Mouse (Mus musculus) liver, adult 2 months (tissue): ENCODE data around the gene Krt84.

Experiments
- CTCF ChIP-seq: fragments of 200-500 bp; IDR thresholded peaks from 2 replicates; pipeline ENCODE4 v1.5.1; 2011; ENCODE audit warnings: low read depth, low read length, control low read depth
- POLR2A ChIP-seq: fragments of 200-500 bp; IDR thresholded peaks from 2 replicates; pipeline ENCODE4 v1.6.1; 2011; ENCODE audit warnings: low read length, control low read depth; ENCODE audit not compliant: insufficient read depth; ENCODE audit errors: extremely low read depth

- no peak for TF ChIP-seq CTCF
- TF ChIP-seq POLR2A, result no peak
Measured at GRCm38 (mm10) chr15:101553169-101553568, 20.5 kb upstream of the Krt84 start.
